Mouse (Mus musculus): ENCODE results near the gene 1700007K13Rik. TPM values are rescaled to one million over a fixed set of nuclear protein-coding genes. Genes with fewer than 3 reads are reported as not detected.

The 1700007K13Rik gene
- polyA plus RNA-seq, 1 experiment, result not detected

GRCm38 (mm10) chr2:28446515-28447314 is 19.4 kb downstream of the 1700007K13Rik start, which contains the start of gene Ppp1r26:
Ppp1r26 (plus strand) TSS chr2:28446800.
- H3K4me3 ChIP-seq (ENCODE audit: insufficient read depth, low read depth, low read length), result peak within 1 kb of the TSS; percentile 64
- no peak within 1 kb of the TSS for H3K27ac ChIP-seq (replicated peaks; ENCODE audit: low read depth, low read length)
- H3K4me1 ChIP-seq (ENCODE audit: control insufficient read depth, insufficient read depth, insufficient read length, low read length), result no peaks in the 10 kb centered on the region

- Histone ChIP-seq H3K27ac (replicated peaks; ENCODE audit: low read depth, low read length) (no peak overlapping the region), H3K4me3 (ENCODE audit: insufficient read depth, low read depth, low read length) (peak overlapping the region; percentile 64), H3K4me1 (ENCODE audit: control insufficient read depth, insufficient read depth, insufficient read length, low read length) (no peaks in the 10 kb centered on the region)
Observed at GRCm38 (mm10) chr2:28446181-28446514, 20.0 kb downstream of the 1700007K13Rik start.

- Histone ChIP-seq H3K27ac (replicated peaks; ENCODE audit: low read depth, low read length) (no peak overlapping the region), H3K4me1 (ENCODE audit: control insufficient read depth, insufficient read depth, insufficient read length, low read length) (no peaks in the 10 kb centered on the region), H3K4me3 (ENCODE audit: insufficient read depth, low read depth, low read length) (no peak overlapping the region)
Observed at GRCm38 (mm10) chr2:28445082-28445481, 21.1 kb downstream of the 1700007K13Rik start.

- no peak overlapping the region for H3K4me3 ChIP-seq (ENCODE audit: insufficient read depth, low read depth, low read length)
- H3K27ac ChIP-seq (replicated peaks; ENCODE audit: low read depth, low read length), result no peak overlapping the region
- no peaks in the 10 kb centered on the region for H3K4me1 ChIP-seq (ENCODE audit: control insufficient read depth, insufficient read depth, insufficient read length, low read length)
Observed at GRCm38 (mm10) chr2:28440842-28441241, 25.3 kb downstream of the 1700007K13Rik start.

- no peak overlapping the region for H3K4me3 ChIP-seq (ENCODE audit: insufficient read depth, low read depth, low read length)
- H3K4me1 ChIP-seq (ENCODE audit: control insufficient read depth, insufficient read depth, insufficient read length, low read length), result no peaks in the 10 kb centered on the region
- no peak overlapping the region for H3K27ac ChIP-seq (replicated peaks; ENCODE audit: low read depth, low read length)
Observed at GRCm38 (mm10) chr2:28435401-28435800, 30.7 kb downstream of the 1700007K13Rik start.

GRCm38 (mm10) chr2:28433512-28433911 is 32.6 kb downstream of the 1700007K13Rik start:
- H3K4me3 ChIP-seq (ENCODE audit: insufficient read depth, low read depth, low read length), result no peak overlapping the region
- H3K4me1 ChIP-seq (ENCODE audit: control insufficient read depth, insufficient read depth, insufficient read length, low read length), result no peaks in the 10 kb centered on the region
- no peak overlapping the region for H3K27ac ChIP-seq (replicated peaks; ENCODE audit: low read depth, low read length)

GRCm38 (mm10) chr2:28432811-28433210 is 33.3 kb downstream of the 1700007K13Rik start:
- H3K4me1 ChIP-seq (ENCODE audit: control insufficient read depth, insufficient read depth, insufficient read length, low read length), result no peaks in the 10 kb centered on the region
- no peak overlapping the region for H3K27ac ChIP-seq (replicated peaks; ENCODE audit: low read depth, low read length)
- H3K4me3 ChIP-seq (ENCODE audit: insufficient read depth, low read depth, low read length), result no peak overlapping the region

GRCm38 (mm10) chr2:28430846-28431245 is 35.3 kb downstream of the 1700007K13Rik start:
- Histone ChIP-seq H3K27ac (replicated peaks; ENCODE audit: low read depth, low read length) (no peak overlapping the region), H3K4me1 (ENCODE audit: control insufficient read depth, insufficient read depth, insufficient read length, low read length) (no peaks in the 10 kb centered on the region), H3K4me3 (ENCODE audit: insufficient read depth, low read depth, low read length) (no peak overlapping the region)

GRCm38 (mm10) chr2:28427226-28427625 is 38.9 kb downstream of the 1700007K13Rik start:
- H3K4me3 ChIP-seq (ENCODE audit: insufficient read depth, low read depth, low read length), result no peak overlapping the region
- no peak overlapping the region for H3K27ac ChIP-seq (replicated peaks; ENCODE audit: low read depth, low read length)
- no peaks in the 10 kb centered on the region for H3K4me1 ChIP-seq (ENCODE audit: control insufficient read depth, insufficient read depth, insufficient read length, low read length)

- H3K27ac ChIP-seq (replicated peaks; ENCODE audit: low read depth, low read length), result no peak overlapping the region
- H3K4me1 ChIP-seq (ENCODE audit: control insufficient read depth, insufficient read depth, insufficient read length, low read length), result no peaks in the 10 kb centered on the region
- no peak overlapping the region for H3K4me3 ChIP-seq (ENCODE audit: insufficient read depth, low read depth, low read length)
Observed at GRCm38 (mm10) chr2:28423167-28423566, 43.0 kb downstream of the 1700007K13Rik start.

- H3K4me3 ChIP-seq (ENCODE audit: insufficient read depth, low read depth, low read length), result no peak overlapping the region
- H3K27ac ChIP-seq (replicated peaks; ENCODE audit: low read depth, low read length), result no peak overlapping the region
- H3K4me1 ChIP-seq (ENCODE audit: control insufficient read depth, insufficient read depth, insufficient read length, low read length), result no peaks in the 10 kb centered on the region
Observed at GRCm38 (mm10) chr2:28419898-28420297, 46.2 kb downstream of the 1700007K13Rik start.

GRCm38 (mm10) chr2:28418034-28418433 is 48.1 kb downstream of the 1700007K13Rik start:
- H3K27ac ChIP-seq (replicated peaks; ENCODE audit: low read depth, low read length), result no peak overlapping the region
- H3K4me3 ChIP-seq (ENCODE audit: insufficient read depth, low read depth, low read length), result no peak overlapping the region
- no peaks in the 10 kb centered on the region for H3K4me1 ChIP-seq (ENCODE audit: control insufficient read depth, insufficient read depth, insufficient read length, low read length)

GRCm38 (mm10) chr2:28416511-28416910 is 49.6 kb downstream of the 1700007K13Rik start:
- H3K27ac ChIP-seq (replicated peaks; ENCODE audit: low read depth, low read length), result no peak overlapping the region

GRCm38 (mm10) chr2:28415387-28416024 is 50.6 kb downstream of the 1700007K13Rik start:
- H3K4me3 ChIP-seq (ENCODE audit: insufficient read depth, low read depth, low read length), result no peak overlapping the region
- peaks cover 3% of the 10 kb centered on the region; the same call in 1 of the 2 replicates for H3K4me1 ChIP-seq (ENCODE audit: control insufficient read depth, insufficient read depth, insufficient read length, low read length)
- no peak overlapping the region for H3K27ac ChIP-seq (replicated peaks; ENCODE audit: low read depth, low read length)

More at GRCm38 (mm10) chr2:28416511-28416910, 49.6 kb downstream of the 1700007K13Rik start:
- Histone ChIP-seq H3K4me3 (ENCODE audit: insufficient read depth, low read depth, low read length) (no peak overlapping the region), H3K4me1 (ENCODE audit: control insufficient read depth, insufficient read depth, insufficient read length, low read length) (no peaks in the 10 kb centered on the region)

GRCm38 (mm10) chr2:28414757-28415137 is 51.4 kb downstream of the 1700007K13Rik start:
- Histone ChIP-seq H3K27ac (replicated peaks; ENCODE audit: low read depth, low read length) (no peak overlapping the region), H3K4me1 (ENCODE audit: control insufficient read depth, insufficient read depth, insufficient read length, low read length) (peaks cover 3% of the 10 kb centered on the region; the same call in 1 of the 2 replicates)

More at GRCm38 (mm10) chr2:28414757-28415137, 51.4 kb downstream of the 1700007K13Rik start:
- H3K4me3 ChIP-seq (ENCODE audit: insufficient read depth, low read depth, low read length), result no peak overlapping the region
